Mouse (Mus musculus) neural tube, embryonic 14.5 days (tissue): ENCODE measurements around the gene Ncor2. TPM values are rescaled to one million over a fixed set of nuclear protein-coding genes. Genes with fewer than 3 reads are reported as not detected.

Source experiments
- ATAC-seq: fragments of 200-750 bp; cut with Nextera tagmentation; 2 replicates; pipeline ENCODE4 v1.8.0; 2017; ENCODE audit warnings: low read depth, mild to moderate bottlenecking, moderate TSS enrichment, moderate library complexity
- H3K27ac ChIP-seq: fragments of 300-500 bp; sonication (generic); 2 replicates; pipeline ENCODE4 v1.5.1; 2014; ENCODE audit warnings: low read depth, mild to moderate bottlenecking, control low read depth, low read length, moderate library complexity, mixed read lengths
- H3K27me3 ChIP-seq: fragments of 300-500 bp; sonication (generic); 2 replicates; pipeline ENCODE4 v1.6.1; 2014; ENCODE audit warnings: low read length; ENCODE audit not compliant: control insufficient read depth, insufficient read depth
- H3K36me3 ChIP-seq: fragments of 300-500 bp; sonication (generic); 2 replicates; pipeline ENCODE4 v1.6.1; 2014; ENCODE audit warnings: low read length, mixed read lengths; ENCODE audit not compliant: control insufficient read depth, insufficient read depth
- H3K4me1 ChIP-seq: fragments of 300-500 bp; sonication (generic); 2 replicates; pipeline ENCODE4 v1.6.1; 2014; ENCODE audit warnings: low read length; ENCODE audit not compliant: control insufficient read depth, insufficient read depth
- H3K4me2 ChIP-seq: fragments of 300-500 bp; sonication (generic); 2 replicates; pipeline ENCODE4 v1.6.1; 2014; ENCODE audit warnings: mild to moderate bottlenecking, low read depth, low read length, control low read depth
- H3K4me3 ChIP-seq: fragments of 300-500 bp; sonication (generic); 2 replicates; pipeline ENCODE4 v1.5.1; 2014; ENCODE audit warnings: low read depth, low read length, control low read depth, mixed read lengths
- H3K9ac ChIP-seq: fragments of 300-500 bp; sonication (generic); replicated peaks from 2 replicates; pipeline ENCODE4 v1.6.1; 2014; ENCODE audit warnings: low read depth, mild to moderate bottlenecking, control low read depth, low read length, mixed read lengths
- H3K9me3 ChIP-seq: fragments of 300-500 bp; sonication (generic); 2 replicates; pipeline ENCODE4 v1.6.1; 2016; ENCODE audit warnings: low read length; ENCODE audit not compliant: control insufficient read depth
- WGBS: fragments of 180-500 bp; shearing (Covaris S2); extraction: QIAGEN DNeasy Blood & Tissue Kit; methylation state at CpG from one replicate; pipeline ENCODE4 v1.1.7; 2014; 5-methylcytosine and 5-hydroxymethylcytosine counted together
- polyA plus RNA-seq: library from polyadenylated mRNA; unstranded; fragments of >200 nt; fragmentation: Nextera tagmentation; extraction: Ambion mirVana; gene quantifications from 2 replicates; pipeline ENCODE4 v1.2.1, GENCODE M21; 2014

Gene Ncor2
- polyA plus RNA-seq, 1 experiment from 2014 or later: 32.8 TPM

DNA sequence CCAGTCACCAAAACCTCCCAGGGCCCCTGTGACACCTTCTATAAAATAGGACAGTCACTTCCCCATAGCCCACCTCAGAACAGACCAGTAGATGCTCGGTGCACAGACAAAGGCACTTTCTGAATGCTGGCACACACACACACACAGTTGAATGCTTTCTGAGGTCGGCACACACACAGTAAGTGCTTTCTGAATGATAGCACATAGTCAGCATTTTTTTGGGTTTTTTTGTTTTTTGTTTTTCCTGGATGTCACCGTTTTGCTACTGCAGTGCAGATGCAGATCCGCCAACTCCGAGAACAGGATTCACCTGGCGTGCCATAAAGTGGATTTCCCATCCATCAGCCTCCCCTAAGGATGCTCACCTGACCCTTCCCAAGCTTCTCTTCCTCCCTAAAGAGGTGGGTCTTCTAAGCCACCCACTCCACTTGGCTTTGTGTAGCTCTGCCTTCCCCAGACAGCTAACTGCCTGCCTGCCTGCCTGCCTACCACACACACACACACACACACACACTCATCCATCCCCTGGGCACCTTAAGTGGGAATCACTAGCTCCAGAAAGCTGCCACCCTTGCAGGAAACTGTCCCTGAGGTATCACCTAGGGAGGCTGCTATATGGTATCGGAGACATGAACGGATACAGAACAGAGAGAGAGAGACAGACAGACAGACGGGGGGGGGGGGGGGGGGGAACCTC lies 3.2 kb downstream of the Ncor2 start:
- Histone ChIP-seq H3K4me1 (peaks cover 74% of the 10 kb centered on the region), H3K27ac (peak overlapping the region; percentile 96), H3K4me3 (no peak overlapping the region), H3K9ac (peak overlapping the region; percentile 90), H3K9me3 (no peaks in the 10 kb centered on the region), H3K36me3 (no peaks in the 10 kb centered on the region), H3K27me3 (no peaks in the 10 kb centered on the region), H3K4me2 (peak overlapping the region; percentile 95)
- ATAC-seq: no peak
- 49% methylated on average over 8 of the region's 9 CpGs for WGBS

- 39% methylated on average over 13 of the region's 13 CpGs for WGBS
- Histone ChIP-seq H3K36me3 (no peaks in the 10 kb centered on the region), H3K4me3 (no peak overlapping the region), H3K27ac (peak overlapping the region; percentile 96), H3K9ac (peak overlapping the region; percentile 32), H3K4me1 (peaks cover 79% of the 10 kb centered on the region), H3K27me3 (no peaks in the 10 kb centered on the region), H3K4me2 (peak overlapping the region; percentile 95), H3K9me3 (no peaks in the 10 kb centered on the region)
- ATAC-seq: no peak
These were observed 4.0 kb downstream of the Ncor2 start for GRCm38 (mm10) chr5:125174726-125175672.

- peaks cover 83% of the 10 kb centered on the region for H3K4me1 ChIP-seq
- H3K27ac ChIP-seq: no peak overlapping the region
- no peak overlapping the region; the same call in 1 of the 2 replicates for H3K4me2 ChIP-seq
- H3K9ac ChIP-seq: no peak overlapping the region
- no peak overlapping the region for H3K4me3 ChIP-seq
- no peak for ATAC-seq
- no peaks in the 10 kb centered on the region for H3K27me3 ChIP-seq
- 94% methylated on average over 1 of the region's 1 CpGs for WGBS
- no peaks in the 10 kb centered on the region for H3K36me3 ChIP-seq
- H3K9me3 ChIP-seq: no peaks in the 10 kb centered on the region
These were observed 5.2 kb downstream of the Ncor2 start for GRCm38 (mm10) chr5:125173868-125174267.

DNA sequence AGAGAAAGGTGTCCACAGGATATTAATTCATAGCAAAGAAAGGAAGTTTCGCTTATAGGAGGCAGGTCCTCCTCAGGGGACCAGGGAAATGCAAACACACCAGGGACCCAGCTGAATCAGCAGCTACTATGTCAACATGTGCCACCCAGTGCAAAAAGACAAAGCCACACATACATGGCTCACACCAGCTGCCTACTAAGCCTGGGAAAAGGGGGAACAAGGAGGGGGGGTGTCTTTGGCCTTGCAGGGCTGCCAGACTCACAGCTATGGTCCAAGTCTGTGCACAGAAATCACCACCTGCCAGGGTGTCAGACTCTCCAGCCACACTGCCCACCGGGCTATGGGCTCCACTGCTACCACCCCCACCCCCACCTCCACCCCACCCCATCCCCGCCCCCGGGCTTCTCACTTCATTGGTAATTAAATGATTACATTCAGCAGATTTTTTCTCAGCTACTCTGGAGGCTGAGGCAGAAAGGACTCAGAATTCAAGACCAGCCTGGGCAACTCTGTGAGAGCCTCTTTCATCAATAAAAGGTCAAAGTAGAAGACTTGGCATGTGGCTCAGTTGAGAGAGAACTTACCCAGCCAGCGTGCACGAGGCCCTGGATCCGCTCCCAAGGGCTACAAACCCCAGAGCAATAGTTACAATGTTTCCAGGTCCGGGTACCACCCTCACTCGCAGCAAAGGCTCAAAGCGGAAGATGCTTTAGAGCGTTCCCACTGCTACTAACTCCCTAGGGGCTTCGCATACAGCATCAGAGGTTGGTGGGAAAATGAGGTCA lies 6.0 kb downstream of the Ncor2 start:
- Histone ChIP-seq H3K4me1 (peaks cover 90% of the 10 kb centered on the region), H3K9ac (no peak overlapping the region), H3K4me3 (no peak overlapping the region), H3K4me2 (no peak overlapping the region; the same call in 1 of the 2 replicates), H3K27ac (peak overlapping the region; percentile 67), H3K27me3 (no peaks in the 10 kb centered on the region), H3K9me3 (no peaks in the 10 kb centered on the region), H3K36me3 (no peaks in the 10 kb centered on the region)
- 33% methylated on average over 12 of the region's 12 CpGs for WGBS
- ATAC-seq: no peak

DNA sequence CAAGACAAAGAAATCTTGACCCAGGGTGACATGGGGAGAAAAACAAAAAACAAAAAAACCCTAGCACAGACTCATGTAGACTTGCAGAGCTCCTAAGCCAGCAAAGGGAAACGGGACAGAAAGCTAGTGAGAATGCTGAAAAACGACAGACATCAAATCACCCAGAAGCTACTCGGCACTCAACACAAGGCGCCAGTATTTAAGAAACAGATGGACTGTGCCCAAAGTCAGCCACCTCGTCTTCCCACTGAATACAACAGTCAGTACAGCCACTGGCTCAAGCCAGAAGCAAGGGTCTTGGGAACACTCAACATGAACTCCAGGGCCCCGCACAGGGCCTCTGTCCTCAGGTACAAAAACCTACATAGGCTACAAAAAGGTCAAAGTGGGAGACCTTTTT lies 7.8 kb downstream of the Ncor2 start:
- Histone ChIP-seq H3K4me2 (peak overlapping the region; percentile 20; the same call in 1 of the 2 replicates), H3K9ac (no peak overlapping the region), H3K4me3 (no peak overlapping the region), H3K27me3 (no peaks in the 10 kb centered on the region), H3K4me1 (peaks cover 81% of the 10 kb centered on the region), H3K36me3 (no peaks in the 10 kb centered on the region), H3K9me3 (no peaks in the 10 kb centered on the region), H3K27ac (peak overlapping the region; percentile 18; the same call in 1 of the 2 replicates)
- no peak for ATAC-seq
- 33% methylated on average over 6 of the region's 6 CpGs for WGBS

- ATAC-seq: no peak
- WGBS: 58% methylated on average over 11 of the region's 11 CpGs
- peaks cover 80% of the 10 kb centered on the region for H3K4me1 ChIP-seq
- no peak overlapping the region for H3K4me2 ChIP-seq
- 0 out of 2 replicates have a peak overlapping the region, but pooled peaks have one; percentile 34 for H3K27ac ChIP-seq
- H3K9ac ChIP-seq: no peak overlapping the region
- no peaks in the 10 kb centered on the region for H3K9me3 ChIP-seq
- no peaks in the 10 kb centered on the region for H3K27me3 ChIP-seq
- H3K36me3 ChIP-seq: no peaks in the 10 kb centered on the region
- no peak overlapping the region for H3K4me3 ChIP-seq
These were observed 8.7 kb downstream of the Ncor2 start for GRCm38 (mm10) chr5:125170107-125170842.

- ATAC-seq: no peak
- WGBS: 88% methylated on average over 7 of the region's 7 CpGs
- H3K4me3 ChIP-seq: no peak overlapping the region
- no peaks in the 10 kb centered on the region for H3K27me3 ChIP-seq
- H3K9me3 ChIP-seq: no peaks in the 10 kb centered on the region
- H3K4me1 ChIP-seq: peaks cover 84% of the 10 kb centered on the region
- H3K27ac ChIP-seq: no peak overlapping the region
- no peaks in the 10 kb centered on the region for H3K36me3 ChIP-seq
- no peak overlapping the region for H3K4me2 ChIP-seq
- no peak overlapping the region for H3K9ac ChIP-seq
These were observed 10.9 kb downstream of the Ncor2 start for GRCm38 (mm10) chr5:125168101-125168500.

DNA sequence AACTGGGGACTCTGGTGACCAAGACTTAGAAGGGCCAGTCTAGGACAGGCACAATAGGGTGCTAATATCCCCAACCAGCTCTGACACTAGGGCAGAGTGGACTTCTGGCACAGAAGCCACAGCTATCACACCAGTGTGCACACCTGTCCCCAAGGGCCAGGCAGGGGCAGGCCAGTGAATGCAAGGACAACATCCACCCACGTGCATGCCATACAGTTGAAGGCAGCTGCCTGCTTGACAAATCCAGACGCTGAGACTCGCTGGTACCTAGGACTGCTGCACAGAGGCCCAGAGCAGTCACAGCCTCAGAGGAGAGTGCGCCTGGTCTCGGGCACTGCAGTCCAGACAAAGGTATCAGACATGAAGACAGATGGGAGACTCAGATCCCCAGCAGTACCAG lies 11.5 kb downstream of the Ncor2 start:
- ATAC-seq: no peak
- H3K4me2 ChIP-seq: no peak overlapping the region
- peaks cover 82% of the 10 kb centered on the region for H3K4me1 ChIP-seq
- H3K9ac ChIP-seq: no peak overlapping the region
- no peak overlapping the region for H3K27ac ChIP-seq
- H3K4me3 ChIP-seq: no peak overlapping the region
- H3K36me3 ChIP-seq: no peaks in the 10 kb centered on the region
- H3K27me3 ChIP-seq: no peaks in the 10 kb centered on the region
- H3K9me3 ChIP-seq: no peaks in the 10 kb centered on the region
- WGBS: 82% methylated on average over 5 of the region's 5 CpGs
